Mouse (Mus musculus) v-Abl transformed pro-B cells (cell line): ENCODE data around the gene Hils1.

Source experiments
- in situ Hi-C, 2 experiments: fragments of 400-800 bp; cut with MboI; formaldehyde crosslinking; loops; one replicate each; pipeline ENCODE4 v1.15.1; 2025; ENCODE audit not compliant: unreplicated experiment in 2 of 2

Hils1 gene

DNA sequence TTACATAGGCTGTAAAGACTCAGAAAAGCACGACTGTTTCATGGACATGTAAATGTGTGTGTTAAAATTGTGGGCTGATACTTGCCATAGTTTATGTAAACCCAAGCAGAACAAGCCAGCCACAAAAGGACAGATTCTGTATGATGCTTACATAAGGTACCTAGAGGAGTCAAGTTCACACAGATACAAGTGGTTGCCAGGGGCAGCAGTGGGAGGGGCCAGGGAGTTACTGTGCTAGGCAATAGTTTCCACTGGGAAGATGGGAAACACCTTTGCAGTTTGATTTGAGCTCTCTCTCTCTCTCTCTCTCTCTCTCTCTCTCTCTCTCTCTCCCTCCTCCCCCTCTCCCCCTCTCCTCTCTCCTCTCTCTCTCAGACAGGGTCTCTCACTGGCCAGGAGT, 17.7 kb downstream of the Hils1 start:
- in situ Hi-C loops = no loop called here

DNA sequence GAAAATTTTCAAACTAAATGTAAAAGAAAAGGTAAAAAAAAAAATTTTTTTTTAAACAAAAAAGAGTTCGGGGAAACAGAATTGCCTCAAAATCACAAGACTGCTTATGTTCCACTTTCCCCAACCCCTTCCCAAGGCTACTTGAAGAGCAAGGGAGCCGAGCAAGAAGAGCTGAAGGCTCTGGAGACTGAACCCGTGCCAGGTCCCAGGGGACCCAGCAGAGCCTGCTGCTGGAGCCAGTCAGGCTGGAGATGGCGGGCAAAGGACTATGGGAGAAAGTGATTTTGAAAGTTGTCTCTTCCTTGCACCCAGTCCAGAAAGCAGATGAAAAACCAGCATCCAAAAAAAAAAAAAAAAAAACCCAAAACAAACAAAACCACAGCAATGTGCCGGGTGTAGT, 18.4 kb downstream of the Hils1 start:
- in situ Hi-C loops = no loop called here

DNA sequence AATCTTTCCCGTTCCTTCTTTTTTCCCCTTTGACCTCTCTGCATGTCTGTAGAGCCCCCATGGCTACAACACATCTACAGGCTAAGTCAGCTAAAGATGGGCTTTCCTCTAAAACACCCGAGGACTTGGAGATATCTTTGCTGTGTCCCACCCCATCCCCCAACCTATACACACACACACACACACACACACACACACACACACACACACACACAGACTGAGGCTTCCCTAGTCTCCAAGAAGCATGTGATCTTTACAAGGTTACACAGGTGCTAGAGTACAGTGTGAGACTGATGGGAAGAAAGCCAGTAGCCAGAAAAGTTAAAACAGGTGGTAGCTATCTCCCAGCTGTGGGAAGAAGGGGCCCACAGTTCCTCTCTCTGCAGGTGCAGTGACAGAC, 19.0 kb downstream of the Hils1 start:
- in situ Hi-C loops = no loop called here

DNA sequence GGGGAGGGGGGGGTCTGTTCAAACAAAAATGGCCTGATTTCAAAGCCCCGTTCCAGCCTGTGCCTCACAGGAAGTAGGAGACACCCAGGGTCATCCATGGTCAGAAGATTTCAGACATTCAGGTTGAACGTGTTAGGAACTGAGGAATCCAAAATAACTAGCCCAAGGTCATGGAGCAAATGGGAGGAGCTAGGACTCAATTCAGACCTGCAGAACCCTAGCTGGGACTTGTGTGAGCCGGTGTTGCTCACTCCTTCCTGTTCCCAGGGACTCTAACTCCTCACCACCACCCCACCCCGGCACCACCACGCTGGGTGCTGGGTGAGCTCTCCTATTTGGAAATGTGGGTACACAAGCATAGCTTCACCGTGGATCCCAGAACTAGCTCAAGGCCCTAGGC, 19.9 kb downstream of the Hils1 start:
- in situ Hi-C loops = no loop called here

DNA sequence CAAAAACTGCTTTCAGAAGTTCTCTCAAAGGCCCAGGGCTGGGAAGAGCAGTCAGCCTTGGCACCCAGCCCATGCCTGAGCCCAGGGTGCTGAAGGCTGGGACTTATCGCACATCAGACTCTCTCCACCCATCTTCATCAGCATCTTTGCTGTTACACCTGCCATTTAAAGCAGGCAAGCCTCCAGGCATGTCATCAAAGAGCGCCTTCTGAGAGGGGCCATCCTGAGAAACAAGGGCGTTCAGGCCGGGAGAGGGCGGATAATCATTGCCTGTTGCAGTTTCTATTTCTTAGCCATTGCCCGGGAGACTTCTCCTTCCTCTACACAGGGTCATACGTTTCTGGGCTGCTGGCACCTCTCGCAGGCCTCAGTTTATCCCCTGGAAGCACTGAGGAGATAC, 20.5 kb downstream of the Hils1 start:
- in situ Hi-C loops = no loop called here

DNA sequence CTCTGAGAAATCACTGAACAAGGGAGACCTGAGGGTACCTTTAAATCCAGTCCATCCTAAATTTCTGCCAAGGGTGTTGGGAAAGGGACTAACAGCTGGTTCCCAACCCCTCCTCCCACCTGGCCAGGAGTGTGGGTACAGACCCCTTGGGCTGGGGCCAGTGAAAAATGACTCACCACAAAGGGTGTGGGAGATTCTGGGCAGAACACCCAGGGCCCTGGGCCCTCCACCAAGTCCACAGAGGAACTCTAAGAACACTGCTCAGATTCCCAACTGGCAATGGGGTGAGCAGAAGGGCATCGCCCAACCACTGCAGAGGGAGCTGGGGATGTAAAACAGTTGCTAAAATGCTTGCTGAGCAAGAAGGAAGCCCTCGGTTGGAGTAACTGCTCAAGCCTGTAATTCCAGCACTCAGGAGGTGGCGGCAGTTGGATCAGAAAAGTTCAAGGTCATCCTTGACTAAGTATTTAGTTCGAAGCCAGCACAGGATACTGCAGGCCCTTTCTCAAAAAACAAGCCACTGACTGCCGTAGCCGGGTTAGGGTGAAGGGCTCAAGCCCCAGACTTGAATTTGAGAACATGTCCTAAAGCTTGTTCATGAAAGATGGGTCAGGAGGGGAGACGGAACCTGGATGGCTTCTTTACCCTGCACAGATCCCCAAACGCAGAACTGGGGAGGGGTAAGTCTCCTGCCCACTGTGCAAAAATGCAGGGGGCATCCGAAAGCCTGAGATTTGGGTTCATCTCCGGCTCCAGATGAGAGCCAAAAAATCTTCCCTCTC, 21.6 kb downstream of the Hils1 start:
- in situ Hi-C loops = no loop called here

DNA sequence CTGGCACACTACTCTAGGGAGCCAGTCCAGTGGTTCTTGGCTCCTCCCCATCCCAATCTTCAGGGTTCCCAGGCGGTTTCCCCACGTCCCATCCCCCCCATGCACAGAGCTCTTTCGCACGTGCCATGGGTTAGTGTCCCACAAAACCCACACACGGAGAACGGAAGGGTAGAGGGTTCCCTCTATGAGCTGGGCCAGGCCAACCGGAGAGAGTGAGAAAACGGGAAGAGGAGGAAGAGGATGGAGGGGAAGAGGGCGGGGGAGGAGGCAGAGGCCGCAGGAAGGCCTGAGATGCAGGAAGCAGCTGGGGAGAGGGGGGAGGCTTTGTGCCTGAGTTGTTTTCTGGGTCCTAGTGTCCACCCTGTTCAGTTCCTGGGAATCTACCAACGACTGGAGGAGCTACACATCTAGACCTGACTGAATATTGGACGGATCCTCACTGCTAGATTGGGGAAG, 22.2 kb downstream of the Hils1 start:
- in situ Hi-C loops = no loop called here

DNA sequence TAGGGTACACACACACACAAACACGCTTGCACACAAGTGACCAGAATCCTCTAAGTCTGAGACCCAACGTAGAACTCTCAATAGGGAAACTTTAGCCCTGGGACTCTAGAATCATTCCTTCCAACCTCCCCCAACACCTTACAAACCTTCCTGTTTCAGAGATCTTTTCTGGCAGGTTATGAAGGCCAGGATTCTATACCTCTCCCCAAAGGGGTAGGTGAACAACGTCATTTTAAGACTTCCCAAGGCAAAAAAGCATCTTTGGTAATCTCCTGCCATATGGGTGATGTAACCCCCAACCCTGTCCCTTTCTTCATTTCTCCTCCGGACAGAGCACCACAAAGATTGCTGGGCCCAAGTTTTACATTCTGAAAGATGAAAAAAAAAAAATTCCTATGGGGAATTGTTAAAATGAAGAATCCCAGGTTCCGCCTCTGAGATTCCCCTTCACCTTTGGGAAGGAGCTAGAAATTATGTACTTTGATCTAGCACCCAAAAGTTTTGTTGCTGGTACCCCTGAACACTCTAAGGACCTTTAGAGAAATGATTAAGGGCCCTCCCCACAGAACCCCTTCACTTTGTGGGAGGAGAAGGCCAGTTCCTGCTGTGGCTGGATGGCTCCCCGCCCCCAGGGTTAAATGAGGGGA, 22.8 kb downstream of the Hils1 start:
- in situ Hi-C loops = no loop called here

DNA sequence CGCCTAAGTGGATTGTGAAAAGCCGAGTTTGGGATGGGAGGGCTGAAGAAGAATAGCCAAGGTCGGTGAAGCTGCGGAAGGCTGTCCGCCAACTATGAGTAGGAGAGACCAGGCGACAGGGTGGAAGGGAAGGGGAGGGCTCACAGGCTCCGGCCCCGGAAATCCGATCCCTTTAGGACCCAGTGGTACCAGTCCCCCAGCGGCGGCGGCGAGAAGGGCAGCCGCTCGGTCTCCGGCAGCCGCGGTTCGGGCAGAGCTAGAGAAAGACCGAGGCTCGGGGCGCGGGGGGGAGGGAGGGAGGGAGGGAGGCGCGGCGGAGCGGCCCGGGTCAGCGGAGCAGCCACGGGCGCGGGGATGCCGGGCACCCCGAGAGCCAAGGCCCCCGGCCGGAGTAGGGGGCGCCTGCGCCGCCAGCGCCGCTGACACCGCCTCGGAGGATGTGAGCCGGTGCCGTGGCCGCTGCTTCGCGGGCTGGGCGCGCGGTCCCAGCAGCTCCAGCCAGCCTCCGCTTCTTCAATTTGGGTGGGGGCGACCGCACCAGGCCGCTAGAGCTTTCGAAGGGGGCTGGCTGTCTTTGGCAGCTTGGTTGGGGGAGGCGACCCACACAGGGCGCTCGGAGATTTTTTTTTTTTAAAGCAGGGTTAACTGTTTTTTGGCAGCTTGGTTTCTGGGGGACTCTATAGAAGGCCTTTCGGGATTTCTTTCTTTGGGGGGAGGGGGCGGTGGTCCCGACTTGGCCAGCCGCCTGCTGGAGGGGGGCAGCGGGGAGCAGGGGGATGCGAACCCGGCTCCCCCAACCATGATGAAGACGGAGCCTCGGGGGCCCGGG, 23.6 kb downstream of the Hils1 start, which contains the start of gene Ppp1r9b:
Ppp1r9b (plus strand) TSS at position 287 of the 829 bp plus-strand sequence.
- in situ Hi-C loops = no loop called here

DNA sequence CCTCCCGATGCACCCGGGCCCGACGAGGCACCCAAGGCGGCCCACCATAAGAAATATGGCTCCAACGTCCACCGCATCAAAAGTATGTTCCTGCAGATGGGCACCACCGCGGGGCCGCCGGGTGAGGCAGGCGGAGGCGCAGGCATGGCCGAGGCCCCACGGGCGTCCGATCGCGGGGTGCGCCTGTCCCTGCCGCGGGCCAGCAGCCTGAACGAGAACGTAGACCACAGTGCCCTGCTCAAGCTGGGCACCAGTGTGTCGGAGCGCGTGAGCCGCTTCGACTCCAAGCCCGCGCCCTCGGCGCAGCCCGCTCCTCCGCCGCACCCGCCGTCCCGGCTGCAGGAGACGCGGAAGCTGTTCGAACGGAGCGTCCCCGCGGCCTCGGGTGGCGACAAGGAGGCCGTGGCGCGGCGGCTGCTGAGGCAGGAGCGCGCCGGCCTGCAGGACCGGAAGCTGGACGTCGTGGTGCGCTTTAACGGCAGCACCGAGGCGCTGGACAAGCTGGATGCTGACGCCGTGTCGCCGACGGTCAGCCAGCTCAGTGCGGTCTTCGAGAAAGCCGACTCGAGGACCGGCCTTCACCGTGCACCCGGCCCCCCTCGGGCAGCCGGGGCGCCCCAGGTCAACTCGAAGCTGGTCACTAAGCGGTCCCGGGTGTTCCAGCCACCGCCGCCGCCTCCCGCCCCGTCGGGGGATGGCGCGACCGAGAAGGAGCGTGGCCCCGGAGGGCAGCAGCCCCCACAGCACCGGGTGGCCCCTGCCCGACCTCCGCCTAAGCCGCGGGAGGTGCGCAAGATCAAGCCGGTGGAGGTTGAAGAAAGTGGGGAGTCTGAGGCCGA, 24.5 kb downstream of the Hils1 start:
- in situ Hi-C loops = no loop called here

DNA sequence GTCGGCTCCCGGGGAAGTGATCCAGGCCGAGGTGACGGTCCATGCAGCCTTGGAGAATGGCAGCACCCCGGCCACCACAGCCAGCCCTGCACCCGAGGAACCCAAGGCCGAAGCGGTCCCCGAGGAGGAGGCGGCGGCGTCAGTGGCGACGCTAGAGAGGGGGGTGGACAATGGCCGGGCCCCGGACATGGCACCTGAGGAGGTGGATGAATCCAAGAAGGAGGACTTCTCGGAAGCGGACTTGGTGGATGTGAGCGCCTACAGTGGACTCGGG, 25.0 kb downstream of the Hils1 start:
- in situ Hi-C loops = no loop called here

DNA sequence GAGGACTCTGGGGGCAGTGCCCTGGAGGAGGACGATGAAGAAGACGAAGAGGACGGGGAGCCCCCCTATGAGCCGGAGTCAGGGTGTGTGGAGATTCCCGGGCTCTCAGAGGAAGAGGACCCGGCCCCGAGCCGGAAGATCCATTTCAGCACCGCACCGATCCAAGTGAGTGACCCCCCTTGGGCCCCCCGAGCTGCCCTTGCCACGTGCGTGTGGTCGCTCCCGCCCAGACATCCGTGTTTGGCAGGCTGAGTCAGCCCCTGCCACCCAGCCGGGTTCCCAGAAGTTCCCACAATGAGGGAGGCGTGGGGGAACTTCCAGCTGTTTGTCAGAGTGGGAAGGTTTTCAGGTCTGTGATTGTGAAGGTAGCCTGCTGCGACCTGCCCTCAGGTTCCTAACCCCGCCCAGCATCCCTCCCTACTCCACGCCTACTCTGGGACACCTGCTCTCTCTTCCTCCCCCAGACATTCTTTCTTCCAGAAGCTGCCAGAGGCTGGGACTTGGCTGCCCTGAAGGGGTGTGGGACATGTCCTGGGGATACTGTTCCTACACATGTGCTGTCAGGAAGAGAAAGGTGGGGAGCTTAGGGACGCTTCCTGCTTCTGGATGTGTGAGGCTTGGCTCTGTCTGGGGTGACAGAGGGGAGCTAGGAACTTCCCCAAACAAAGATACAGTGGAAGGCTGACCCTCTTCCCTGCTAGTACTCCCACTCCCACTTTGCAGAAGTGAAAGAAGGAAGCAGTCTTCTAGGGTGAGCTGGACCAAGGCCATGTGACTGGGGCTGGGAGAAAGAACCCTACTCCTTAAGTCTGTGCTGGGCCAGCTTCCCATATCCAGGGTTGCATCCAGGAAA, 25.6 kb downstream of the Hils1 start:
- in situ Hi-C loops = no loop called here

DNA sequence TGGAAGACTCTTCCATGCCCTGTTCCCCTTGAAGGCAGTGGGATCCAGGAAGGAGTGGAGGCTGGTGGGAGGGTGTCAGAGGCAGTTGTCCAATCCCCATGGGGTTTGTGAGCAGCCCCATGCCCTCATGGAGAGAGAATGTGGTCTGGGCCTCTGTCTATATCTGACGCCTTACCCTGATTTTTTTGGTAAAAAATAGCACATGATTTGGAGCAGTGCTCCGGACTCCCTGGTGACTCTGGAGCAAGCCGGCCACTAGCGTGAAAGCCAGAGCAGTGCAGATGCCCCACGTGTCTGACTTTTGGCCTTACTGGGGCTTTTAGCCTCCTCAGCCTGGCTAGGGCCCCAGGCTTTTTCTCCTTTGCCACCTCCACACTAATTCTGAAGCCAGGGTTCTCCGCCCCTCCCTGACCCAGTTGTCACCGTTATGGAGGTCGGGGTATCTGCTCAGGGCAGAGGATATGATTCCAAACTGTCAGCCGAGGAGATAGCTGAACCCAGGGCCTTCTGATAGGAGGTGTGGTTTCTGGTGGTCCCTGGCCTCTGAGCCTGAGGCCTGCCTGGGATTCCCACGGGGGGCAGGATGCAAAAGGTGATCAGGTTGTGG, 26.9 kb downstream of the Hils1 start:
- in situ Hi-C loops = no loop called here

DNA sequence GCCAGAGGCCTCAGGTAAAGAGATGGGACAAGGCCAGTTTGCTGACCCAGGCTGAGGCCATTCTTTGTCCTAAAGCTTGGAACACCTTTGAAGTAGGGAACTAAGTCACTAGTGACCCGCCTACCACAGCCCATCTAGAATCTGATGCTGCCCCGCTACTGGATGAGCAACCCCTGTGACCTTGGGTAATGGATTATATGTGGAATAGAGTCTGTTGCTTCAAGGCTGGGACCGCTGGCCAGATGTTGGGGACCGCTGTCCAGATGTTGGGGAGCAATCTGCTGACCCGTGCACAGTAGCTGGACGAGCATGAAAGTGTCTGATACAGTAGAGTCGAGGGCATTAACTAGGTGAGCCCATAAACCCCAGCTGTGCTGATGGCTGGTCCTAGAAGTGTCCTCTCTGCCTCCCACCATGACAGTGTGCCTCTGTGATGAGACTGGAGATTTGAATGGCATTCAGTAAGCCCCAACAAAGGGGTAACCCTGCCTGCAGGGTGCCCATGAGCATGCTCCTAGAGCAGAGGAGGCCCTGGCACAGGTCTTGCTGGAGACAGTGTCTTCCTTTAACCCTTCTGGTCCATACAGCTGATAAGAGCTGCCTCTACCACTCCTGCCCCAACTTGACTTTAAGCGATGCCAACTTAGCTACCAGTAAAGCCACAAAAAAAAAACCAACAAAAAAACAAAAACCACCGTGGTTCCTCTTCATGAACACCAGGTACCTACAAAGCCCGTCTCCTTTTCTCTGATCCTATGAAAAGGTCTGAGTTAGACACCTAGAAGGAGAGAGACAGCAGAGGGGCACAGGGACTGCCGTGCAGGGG, 27.8 kb downstream of the Hils1 start:
- in situ Hi-C loops = no loop called here

DNA sequence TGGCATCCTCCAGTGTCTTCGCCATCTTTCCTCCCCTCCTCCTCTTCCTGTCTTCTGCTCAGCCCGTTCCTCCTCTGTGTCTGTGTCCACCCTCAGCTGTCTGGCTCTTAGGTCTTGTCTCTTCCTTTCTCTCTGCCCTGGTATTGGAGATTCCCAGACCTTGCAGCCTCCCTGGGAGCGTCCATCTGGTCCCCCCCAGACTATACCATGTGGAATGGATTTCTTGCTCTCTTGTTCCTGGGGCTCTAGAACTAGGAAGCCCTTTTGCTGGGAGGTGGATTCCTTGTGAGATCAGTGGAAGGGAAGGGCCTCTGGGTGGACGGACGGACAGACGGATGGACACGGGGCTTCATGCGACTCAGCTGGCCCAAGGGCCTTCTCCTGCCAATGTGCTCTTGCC, 28.7 kb downstream of the Hils1 start:
- in situ Hi-C loops = no loop called here

DNA sequence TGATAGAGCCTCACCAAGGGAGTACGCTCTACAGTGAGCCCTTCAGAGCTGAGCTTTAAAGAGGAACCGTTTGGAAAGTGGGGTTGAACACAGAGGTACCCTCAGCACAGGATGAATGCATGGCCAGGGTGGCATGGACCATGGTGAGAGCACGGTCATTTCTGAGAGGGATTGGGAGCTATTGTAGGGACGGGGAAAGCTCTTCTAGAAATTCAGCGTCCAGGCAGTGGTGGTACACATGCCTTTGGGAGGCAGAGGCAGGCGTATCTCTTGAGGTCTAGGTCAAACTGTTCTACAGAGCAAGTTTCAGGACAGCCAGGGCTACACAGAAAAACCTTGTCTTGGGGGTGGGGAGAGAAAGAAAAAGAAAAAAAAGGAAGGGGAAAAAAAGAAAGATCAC, 29.6 kb downstream of the Hils1 start:
- in situ Hi-C loops = no loop called here

DNA sequence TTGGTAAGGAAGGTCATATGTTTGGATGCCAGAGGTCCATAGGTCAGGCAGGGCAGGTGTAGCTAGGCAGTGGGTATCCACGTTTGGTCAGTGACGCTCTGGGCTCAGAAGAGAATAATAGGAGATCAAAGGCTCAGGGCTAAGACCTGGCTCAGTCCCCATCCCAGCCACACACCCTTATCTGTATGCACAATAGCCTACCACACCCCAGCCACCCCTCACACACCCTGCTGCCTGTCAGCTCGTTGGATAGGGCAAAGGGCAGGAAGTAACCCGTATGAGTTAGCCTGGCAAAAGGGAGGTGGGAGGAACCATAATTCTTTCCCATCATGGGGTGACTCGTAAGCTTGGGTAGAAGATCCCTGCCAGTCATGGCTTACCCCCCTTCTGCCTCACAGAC, 30.2 kb downstream of the Hils1 start:
- in situ Hi-C loops = no loop called here

DNA sequence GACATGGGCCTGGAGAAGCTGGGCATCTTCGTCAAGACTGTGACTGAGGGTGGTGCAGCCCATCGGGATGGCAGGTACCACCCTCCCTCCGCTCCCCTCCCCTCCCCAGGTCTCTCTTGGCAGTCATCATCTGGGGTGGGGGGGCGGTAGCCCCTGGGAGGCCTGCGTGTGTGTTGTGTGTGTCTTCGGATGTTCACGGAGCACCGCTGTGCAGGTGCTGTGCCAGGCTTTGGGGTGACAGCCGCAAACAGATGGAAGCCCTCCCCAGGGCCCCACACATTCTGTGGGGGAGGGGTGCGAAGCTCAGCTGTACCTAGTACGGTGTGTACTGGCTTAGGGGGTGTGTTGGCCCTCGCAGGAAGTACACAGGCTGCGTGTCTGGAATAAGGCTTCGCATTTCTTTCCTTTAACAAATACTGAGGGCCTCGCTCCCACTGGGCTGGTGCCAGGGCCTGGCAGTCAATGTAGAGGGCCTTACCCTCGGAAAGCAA, 30.7 kb downstream of the Hils1 start:
- in situ Hi-C loops = no loop called here
